Mouse (Mus musculus): ENCODE data around the gene Celf2. TPM values are rescaled to one million over a fixed set of nuclear protein-coding genes. Genes with fewer than 3 reads are reported as not detected.

The Celf2 gene
- polyA plus RNA-seq, 1 experiment = 8.9 TPM

DNA sequence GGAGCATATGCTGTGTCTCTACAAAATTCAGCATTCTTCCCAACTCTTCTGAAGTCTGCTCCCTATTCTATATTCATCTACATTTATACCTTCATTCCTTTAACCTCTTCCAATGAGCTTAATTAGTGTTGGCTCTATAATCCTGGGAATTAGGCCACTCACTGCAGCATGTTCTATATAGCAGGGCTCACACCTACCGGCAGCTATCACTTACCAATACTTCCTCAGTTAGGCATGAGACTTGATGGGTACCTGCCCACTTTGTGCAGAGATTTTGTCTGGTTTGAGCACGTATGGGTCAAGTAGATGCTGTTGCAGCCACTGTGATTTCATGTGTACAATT is 198.6 kb downstream of the Celf2 start:
- WGBS = 81% methylated on average over 2 of the region's 2 CpGs
- H3K4me3 ChIP-seq (ENCODE audit: low read depth, low read length) = no peak overlapping the region

DNA sequence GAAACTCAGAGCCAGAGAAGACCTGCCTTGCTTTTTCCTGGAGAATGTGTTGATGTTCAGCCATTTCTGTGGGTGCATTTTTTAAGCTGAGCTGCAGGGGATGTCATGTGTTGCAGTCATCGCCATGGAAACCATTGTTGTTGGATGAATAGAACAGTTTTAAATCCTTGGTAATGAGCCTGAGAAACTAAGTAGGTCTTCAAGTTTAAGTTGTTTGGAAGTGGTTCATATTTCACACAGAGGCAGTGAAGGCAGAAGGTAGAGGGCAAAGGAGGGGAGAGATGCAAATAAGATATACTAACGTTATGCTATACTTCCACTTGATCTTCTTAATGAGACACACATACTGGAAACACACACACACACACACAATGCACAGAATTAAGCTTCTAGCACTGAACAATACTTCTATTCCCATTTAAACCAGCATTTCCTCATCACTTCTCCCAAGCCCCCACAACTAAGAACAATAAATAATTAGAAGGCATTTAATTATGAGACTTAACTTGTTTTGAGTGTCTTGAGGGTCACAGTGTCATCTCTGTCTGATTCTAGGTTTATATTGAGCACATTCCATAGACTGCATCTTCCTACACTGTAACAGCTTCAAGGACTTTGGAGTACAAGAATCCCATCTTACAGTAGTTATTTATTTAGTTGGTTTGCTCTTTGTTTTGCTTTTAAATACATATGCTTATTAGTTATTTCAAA is 199.1 kb downstream of the Celf2 start:
- no peak overlapping the region for H3K27ac ChIP-seq (ENCODE audit: insufficient read depth, low read depth, low read length)
- no peak for TF ChIP-seq POLR2A (IDR thresholded peaks at IDR 0.05; ENCODE audit: low read depth, low read length)
- no peak for TF ChIP-seq CTCF (IDR thresholded peaks at IDR 0.05; ENCODE audit: extremely low read depth, insufficient read length, insufficient replicate concordance, low read depth, low read length)
- 52% methylated on average over 2 of the region's 2 CpGs for WGBS
- H3K27me3 ChIP-seq (ENCODE audit: control insufficient read depth, insufficient read depth, low read length) = no peaks in the 10 kb centered on the region
- no peak overlapping the region for H3K4me3 ChIP-seq (ENCODE audit: low read depth, low read length)
- no peaks in the 10 kb centered on the region for H3K4me1 ChIP-seq (ENCODE audit: control insufficient read depth, insufficient read depth, insufficient read length, low read length)
- H3K36me3 ChIP-seq (ENCODE audit: control insufficient read depth, insufficient read depth, low read length) = no peaks in the 10 kb centered on the region

More for the DNA sequence above, 198.6 kb downstream of the Celf2 start:
- no peaks in the 10 kb centered on the region for H3K36me3 ChIP-seq (ENCODE audit: control insufficient read depth, insufficient read depth, low read length)
- no peaks in the 10 kb centered on the region for H3K27me3 ChIP-seq (ENCODE audit: control insufficient read depth, insufficient read depth, low read length)
- no peak overlapping the region for H3K27ac ChIP-seq (ENCODE audit: insufficient read depth, low read depth, low read length)
- no peak for TF ChIP-seq CTCF (IDR thresholded peaks at IDR 0.05; ENCODE audit: extremely low read depth, insufficient read length, insufficient replicate concordance, low read depth, low read length)
- TF ChIP-seq POLR2A (IDR thresholded peaks at IDR 0.05; ENCODE audit: low read depth, low read length) = no peak
- H3K4me1 ChIP-seq (ENCODE audit: control insufficient read depth, insufficient read depth, insufficient read length, low read length) = no peaks in the 10 kb centered on the region

DNA sequence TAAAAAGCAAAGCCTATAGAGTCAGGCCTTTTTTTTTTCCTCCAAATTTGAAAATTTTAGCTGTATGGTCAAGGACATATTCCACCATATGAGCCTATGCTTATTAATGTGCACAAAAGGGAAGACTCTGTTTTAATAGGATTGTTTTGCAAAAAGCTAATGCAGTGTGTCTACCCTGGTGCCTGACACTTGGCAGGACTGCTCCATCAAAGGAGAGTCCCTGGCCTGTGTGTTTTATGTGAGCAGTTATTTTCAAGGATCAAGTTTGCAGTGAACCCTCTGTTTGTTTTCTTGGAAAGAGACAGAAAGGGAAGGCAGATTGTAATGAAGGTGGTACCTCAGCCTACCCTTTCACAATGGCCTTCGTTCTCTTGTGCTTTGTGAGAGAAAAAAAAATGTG is 200.0 kb downstream of the Celf2 start:
- Histone ChIP-seq H3K4me1 (ENCODE audit: control insufficient read depth, insufficient read depth, insufficient read length, low read length) (no peaks in the 10 kb centered on the region), H3K4me3 (ENCODE audit: low read depth, low read length) (no peak overlapping the region), H3K27ac (ENCODE audit: insufficient read depth, low read depth, low read length) (no peak overlapping the region), H3K27me3 (ENCODE audit: control insufficient read depth, insufficient read depth, low read length) (no peaks in the 10 kb centered on the region), H3K36me3 (ENCODE audit: control insufficient read depth, insufficient read depth, low read length) (no peaks in the 10 kb centered on the region)
- TF ChIP-seq CTCF (IDR thresholded peaks at IDR 0.05; ENCODE audit: extremely low read depth, insufficient read length, insufficient replicate concordance, low read depth, low read length) = no peak
- no peak for TF ChIP-seq POLR2A (IDR thresholded peaks at IDR 0.05; ENCODE audit: low read depth, low read length)
- WGBS = 80% methylated on average over 1 of the region's 1 CpGs

DNA sequence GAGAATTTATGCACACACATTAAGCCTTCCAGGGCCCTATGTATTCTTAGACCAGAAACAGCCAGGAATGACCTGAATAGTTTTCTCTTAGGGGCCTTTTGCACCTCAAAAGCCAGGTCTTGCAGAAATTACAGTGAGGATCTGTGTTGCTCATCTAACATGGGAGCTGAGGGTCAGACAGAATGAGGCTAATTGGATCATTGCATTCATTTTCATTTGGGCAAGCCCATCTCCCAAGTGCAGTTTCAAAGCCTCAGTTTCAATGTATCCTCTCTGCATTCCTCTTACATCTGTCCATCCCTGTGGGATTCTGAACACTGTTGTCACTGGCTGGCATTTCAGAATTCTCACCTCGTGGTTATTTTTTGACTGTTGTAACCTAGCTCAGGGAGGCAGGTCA is 200.6 kb downstream of the Celf2 start:
- Histone ChIP-seq H3K36me3 (ENCODE audit: control insufficient read depth, insufficient read depth, low read length) (no peaks in the 10 kb centered on the region), H3K27ac (ENCODE audit: insufficient read depth, low read depth, low read length) (no peak overlapping the region), H3K4me3 (ENCODE audit: low read depth, low read length) (no peak overlapping the region), H3K4me1 (ENCODE audit: control insufficient read depth, insufficient read depth, insufficient read length, low read length) (no peaks in the 10 kb centered on the region), H3K27me3 (ENCODE audit: control insufficient read depth, insufficient read depth, low read length) (no peaks in the 10 kb centered on the region)
- no peak for TF ChIP-seq CTCF (IDR thresholded peaks at IDR 0.05; ENCODE audit: extremely low read depth, insufficient read length, insufficient replicate concordance, low read depth, low read length)
- no peak for TF ChIP-seq POLR2A (IDR thresholded peaks at IDR 0.05; ENCODE audit: low read depth, low read length)
- 79% methylated on average over 1 of the region's 1 CpGs for WGBS

DNA sequence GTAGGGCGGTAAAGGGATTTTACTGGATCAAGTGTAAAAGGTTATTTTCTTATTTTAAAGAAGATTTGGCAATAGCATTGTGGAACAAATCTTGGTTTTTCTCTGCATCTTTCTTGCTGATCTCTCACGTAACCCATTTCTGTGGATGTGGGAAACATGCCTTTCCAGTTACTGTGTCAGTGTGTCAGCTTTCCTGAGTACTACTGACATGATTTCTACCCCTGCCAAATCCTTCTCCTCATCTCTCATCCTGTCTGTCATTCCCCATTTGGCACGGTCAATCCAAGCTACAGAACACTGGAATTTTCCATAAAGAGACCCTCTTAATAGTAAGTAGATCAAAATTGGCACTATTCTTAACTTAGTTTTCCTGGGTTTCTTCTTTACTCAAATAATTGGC is 221.9 kb downstream of the Celf2 start:
- WGBS = 89% methylated on average over 3 of the region's 3 CpGs
- Histone ChIP-seq H3K4me1 (ENCODE audit: control insufficient read depth, insufficient read depth, insufficient read length, low read length) (no peaks in the 10 kb centered on the region), H3K27ac (ENCODE audit: insufficient read depth, low read depth, low read length) (no peak overlapping the region), H3K27me3 (ENCODE audit: control insufficient read depth, insufficient read depth, low read length) (no peaks in the 10 kb centered on the region), H3K4me3 (ENCODE audit: low read depth, low read length) (no peak overlapping the region), H3K36me3 (ENCODE audit: control insufficient read depth, insufficient read depth, low read length) (no peaks in the 10 kb centered on the region)
- TF ChIP-seq POLR2A (IDR thresholded peaks at IDR 0.05; ENCODE audit: low read depth, low read length) = no peak
- TF ChIP-seq CTCF (IDR thresholded peaks at IDR 0.05; ENCODE audit: extremely low read depth, insufficient read length, insufficient replicate concordance, low read depth, low read length) = no peak

DNA sequence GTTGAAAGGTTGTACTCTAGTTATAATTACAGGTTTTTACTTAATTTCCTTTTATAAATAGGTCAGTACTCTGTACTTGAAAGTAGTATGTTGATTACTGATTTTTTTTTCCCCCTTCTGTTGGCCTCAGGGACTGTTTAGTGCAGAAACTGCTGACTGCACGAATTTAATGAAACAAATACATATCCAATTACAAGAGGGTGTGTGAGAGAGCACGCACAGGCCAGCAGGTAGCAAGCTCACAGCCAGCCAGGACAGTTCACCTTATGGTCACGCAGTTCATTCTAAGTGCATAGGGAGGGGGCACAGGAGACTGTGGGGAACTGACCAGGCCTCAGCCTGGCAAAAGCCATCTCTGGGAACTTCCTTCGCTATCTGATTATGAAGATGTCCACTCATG is 236.1 kb downstream of the Celf2 start:
- H3K4me1 ChIP-seq (ENCODE audit: control insufficient read depth, insufficient read depth, insufficient read length, low read length) = no peaks in the 10 kb centered on the region
- no peak for TF ChIP-seq CTCF (IDR thresholded peaks at IDR 0.05; ENCODE audit: extremely low read depth, insufficient read length, insufficient replicate concordance, low read depth, low read length)
- no peak for TF ChIP-seq POLR2A (IDR thresholded peaks at IDR 0.05; ENCODE audit: low read depth, low read length)
- no peak overlapping the region for H3K4me3 ChIP-seq (ENCODE audit: low read depth, low read length)
- H3K36me3 ChIP-seq (ENCODE audit: control insufficient read depth, insufficient read depth, low read length) = no peaks in the 10 kb centered on the region
- WGBS = 67% methylated on average over 4 of the region's 4 CpGs
- no peak overlapping the region for H3K27ac ChIP-seq (ENCODE audit: insufficient read depth, low read depth, low read length)
- no peaks in the 10 kb centered on the region for H3K27me3 ChIP-seq (ENCODE audit: control insufficient read depth, insufficient read depth, low read length)

DNA sequence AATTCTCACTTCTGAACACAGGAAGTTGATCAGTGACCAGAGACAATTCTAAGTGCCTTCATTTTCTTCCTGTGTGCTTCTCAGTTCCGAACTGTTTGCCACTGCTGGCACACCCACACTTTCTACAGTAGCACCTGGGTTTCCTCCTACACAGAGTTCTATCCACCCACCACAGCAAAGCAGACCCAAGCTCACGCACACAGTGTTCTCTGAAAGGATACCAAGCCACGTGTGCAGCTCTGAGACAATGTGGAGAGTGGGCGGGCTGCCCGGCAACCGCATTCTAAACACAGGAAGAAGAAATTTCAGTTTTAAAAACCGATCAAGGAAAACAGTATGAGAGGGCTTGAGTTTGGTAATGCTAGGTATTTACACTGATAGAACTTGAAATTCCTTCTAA is 239.3 kb downstream of the Celf2 start:
- TF ChIP-seq CTCF (IDR thresholded peaks at IDR 0.05; ENCODE audit: extremely low read depth, insufficient read length, insufficient replicate concordance, low read depth, low read length) (no peak), POLR2A (IDR thresholded peaks at IDR 0.05; ENCODE audit: low read depth, low read length) (no peak)
- Histone ChIP-seq H3K27me3 (ENCODE audit: control insufficient read depth, insufficient read depth, low read length) (no peaks in the 10 kb centered on the region), H3K4me3 (ENCODE audit: low read depth, low read length) (no peak overlapping the region), H3K36me3 (ENCODE audit: control insufficient read depth, insufficient read depth, low read length) (no peaks in the 10 kb centered on the region), H3K27ac (ENCODE audit: insufficient read depth, low read depth, low read length) (no peak overlapping the region), H3K4me1 (ENCODE audit: control insufficient read depth, insufficient read depth, insufficient read length, low read length) (no peaks in the 10 kb centered on the region)
- 70% methylated on average over 7 of the region's 7 CpGs for WGBS
